Mouse (Mus musculus): ENCODE results near the gene Frmd5. TPM values are rescaled to one million over a fixed set of nuclear protein-coding genes. Genes with fewer than 3 reads are reported as not detected.

Gene Frmd5
- polyA plus RNA-seq, 1 experiment from 2014 or later: 27.9 TPM

GRCm38 (mm10) chr2:121788415-121788814, 18.5 kb downstream of the Frmd5 start:
- Histone ChIP-seq H3K4me2 (ENCODE audit: low read length) (no peak overlapping the region), H3K9ac (ENCODE audit: low read depth, low read length) (no peak overlapping the region), H3K27ac (ENCODE audit: low read length) (no peak overlapping the region), H3K36me3 (ENCODE audit: control insufficient read depth, insufficient read depth, low read length) (no peaks in the 10 kb centered on the region), H3K4me3 (ENCODE audit: low read depth, low read length) (no peak overlapping the region), H3K27me3 (ENCODE audit: control insufficient read depth, insufficient read depth, low read depth, low read length) (no peaks in the 10 kb centered on the region), H3K4me1 (ENCODE audit: control insufficient read depth, insufficient read depth, low read length) (0 out of 2 replicates have a peak, but pooled peaks cover 2% of the 10 kb centered on the region), H3K9me3 (replicated peaks; ENCODE audit: control insufficient read depth, low read length, poor library complexity, severe bottlenecking) (no peaks in the 10 kb centered on the region)
- WGBS: 85% methylated on average over 2 of the region's 2 CpGs
- no peak for ATAC-seq

- ATAC-seq: no peak
- H3K27ac ChIP-seq (ENCODE audit: low read length): no peak overlapping the region
- no peak overlapping the region for H3K4me3 ChIP-seq (ENCODE audit: low read depth, low read length)
- H3K4me2 ChIP-seq (ENCODE audit: low read length): no peak overlapping the region
- H3K36me3 ChIP-seq (ENCODE audit: control insufficient read depth, insufficient read depth, low read length): no peaks in the 10 kb centered on the region
- H3K4me1 ChIP-seq (ENCODE audit: control insufficient read depth, insufficient read depth, low read length): 0 out of 2 replicates have a peak, but pooled peaks cover 2% of the 10 kb centered on the region
- 75% methylated on average over 12 of the region's 13 CpGs for WGBS
- H3K9ac ChIP-seq (ENCODE audit: low read depth, low read length): no peak overlapping the region
- no peaks in the 10 kb centered on the region for H3K9me3 ChIP-seq (replicated peaks; ENCODE audit: control insufficient read depth, low read length, poor library complexity, severe bottlenecking)
- no peaks in the 10 kb centered on the region for H3K27me3 ChIP-seq (ENCODE audit: control insufficient read depth, insufficient read depth, low read depth, low read length)
These were observed 19.1 kb downstream of the Frmd5 start for GRCm38 (mm10) chr2:121787767-121788166.

GRCm38 (mm10) chr2:121787271-121787670, 19.6 kb downstream of the Frmd5 start:
- no peak overlapping the region for H3K9ac ChIP-seq (ENCODE audit: low read depth, low read length)
- no peaks in the 10 kb centered on the region for H3K9me3 ChIP-seq (replicated peaks; ENCODE audit: control insufficient read depth, low read length, poor library complexity, severe bottlenecking)
- H3K4me1 ChIP-seq (ENCODE audit: control insufficient read depth, insufficient read depth, low read length): 0 out of 2 replicates have a peak, but pooled peaks cover 2% of the 10 kb centered on the region
- 54% methylated on average over 7 of the region's 7 CpGs for WGBS
- H3K27me3 ChIP-seq (ENCODE audit: control insufficient read depth, insufficient read depth, low read depth, low read length): no peaks in the 10 kb centered on the region
- H3K4me2 ChIP-seq (ENCODE audit: low read length): no peak overlapping the region
- no peak for ATAC-seq
- H3K4me3 ChIP-seq (ENCODE audit: low read depth, low read length): no peak overlapping the region
- no peaks in the 10 kb centered on the region for H3K36me3 ChIP-seq (ENCODE audit: control insufficient read depth, insufficient read depth, low read length)
- no peak overlapping the region for H3K27ac ChIP-seq (ENCODE audit: low read length)

GRCm38 (mm10) chr2:121776219-121776618, 30.7 kb downstream of the Frmd5 start:
- Histone ChIP-seq H3K9ac (ENCODE audit: low read depth, low read length) (no peak overlapping the region), H3K9me3 (replicated peaks; ENCODE audit: control insufficient read depth, low read length, poor library complexity, severe bottlenecking) (no peaks in the 10 kb centered on the region), H3K4me3 (ENCODE audit: low read depth, low read length) (no peak overlapping the region), H3K4me2 (ENCODE audit: low read length) (no peak overlapping the region), H3K36me3 (ENCODE audit: control insufficient read depth, insufficient read depth, low read length) (no peaks in the 10 kb centered on the region), H3K27ac (ENCODE audit: low read length) (0 out of 2 replicates have a peak overlapping the region, but pooled peaks have one; percentile 24), H3K4me1 (ENCODE audit: control insufficient read depth, insufficient read depth, low read length) (peaks cover 2% of the 10 kb centered on the region; the same call in 1 of the 2 replicates), H3K27me3 (ENCODE audit: control insufficient read depth, insufficient read depth, low read depth, low read length) (no peaks in the 10 kb centered on the region)
- WGBS: 64% methylated on average over 7 of the region's 7 CpGs
- no peak for ATAC-seq

- no peak for ATAC-seq
- peaks cover 3% of the 10 kb centered on the region; the same call in 1 of the 2 replicates for H3K9me3 ChIP-seq (replicated peaks; ENCODE audit: control insufficient read depth, low read length, poor library complexity, severe bottlenecking)
- H3K27me3 ChIP-seq (ENCODE audit: control insufficient read depth, insufficient read depth, low read depth, low read length): no peaks in the 10 kb centered on the region
- no peak overlapping the region for H3K4me3 ChIP-seq (ENCODE audit: low read depth, low read length)
- peaks cover 2% of the 10 kb centered on the region; the same call in 1 of the 2 replicates for H3K36me3 ChIP-seq (ENCODE audit: control insufficient read depth, insufficient read depth, low read length)
- WGBS: 47% methylated on average over 5 of the region's 5 CpGs
- peaks cover 2% of the 10 kb centered on the region; the same call in 1 of the 2 replicates for H3K4me1 ChIP-seq (ENCODE audit: control insufficient read depth, insufficient read depth, low read length)
- no peak overlapping the region for H3K9ac ChIP-seq (ENCODE audit: low read depth, low read length)
- H3K4me2 ChIP-seq (ENCODE audit: low read length): no peak overlapping the region
- H3K27ac ChIP-seq (ENCODE audit: low read length): no peak overlapping the region
These were observed 42.0 kb downstream of the Frmd5 start for GRCm38 (mm10) chr2:121764851-121765250.

- no peaks in the 10 kb centered on the region for H3K27me3 ChIP-seq (ENCODE audit: control insufficient read depth, insufficient read depth, low read depth, low read length)
- H3K27ac ChIP-seq (ENCODE audit: low read length): no peak overlapping the region
- H3K9me3 ChIP-seq (replicated peaks; ENCODE audit: control insufficient read depth, low read length, poor library complexity, severe bottlenecking): no peaks in the 10 kb centered on the region
- H3K4me1 ChIP-seq (ENCODE audit: control insufficient read depth, insufficient read depth, low read length): no peaks in the 10 kb centered on the region
- no peak overlapping the region for H3K9ac ChIP-seq (ENCODE audit: low read depth, low read length)
- H3K4me3 ChIP-seq (ENCODE audit: low read depth, low read length): no peak overlapping the region
- no peaks in the 10 kb centered on the region for H3K36me3 ChIP-seq (ENCODE audit: control insufficient read depth, insufficient read depth, low read length)
- H3K4me2 ChIP-seq (ENCODE audit: low read length): no peak overlapping the region
- no peak for ATAC-seq
- WGBS: 95% methylated on average over 5 of the region's 5 CpGs
These were observed 45.0 kb downstream of the Frmd5 start for GRCm38 (mm10) chr2:121761861-121762260.

- H3K4me1 ChIP-seq (ENCODE audit: control insufficient read depth, insufficient read depth, low read length): no peaks in the 10 kb centered on the region
- H3K9me3 ChIP-seq (replicated peaks; ENCODE audit: control insufficient read depth, low read length, poor library complexity, severe bottlenecking): no peaks in the 10 kb centered on the region
- no peak overlapping the region for H3K27ac ChIP-seq (ENCODE audit: low read length)
- no peak overlapping the region for H3K4me3 ChIP-seq (ENCODE audit: low read depth, low read length)
- H3K4me2 ChIP-seq (ENCODE audit: low read length): no peak overlapping the region
- no peak overlapping the region for H3K9ac ChIP-seq (ENCODE audit: low read depth, low read length)
- 92% methylated on average over 11 of the region's 11 CpGs for WGBS
- no peaks in the 10 kb centered on the region for H3K36me3 ChIP-seq (ENCODE audit: control insufficient read depth, insufficient read depth, low read length)
- H3K27me3 ChIP-seq (ENCODE audit: control insufficient read depth, insufficient read depth, low read depth, low read length): no peaks in the 10 kb centered on the region
- ATAC-seq: no peak
These were observed 45.5 kb downstream of the Frmd5 start for GRCm38 (mm10) chr2:121761281-121761795.

GRCm38 (mm10) chr2:121760646-121761045, 46.2 kb downstream of the Frmd5 start:
- no peak overlapping the region for H3K4me2 ChIP-seq (ENCODE audit: low read length)
- no peak for ATAC-seq
- H3K27ac ChIP-seq (ENCODE audit: low read length): no peak overlapping the region
- H3K4me1 ChIP-seq (ENCODE audit: control insufficient read depth, insufficient read depth, low read length): no peaks in the 10 kb centered on the region
- H3K27me3 ChIP-seq (ENCODE audit: control insufficient read depth, insufficient read depth, low read depth, low read length): no peaks in the 10 kb centered on the region
- H3K9me3 ChIP-seq (replicated peaks; ENCODE audit: control insufficient read depth, low read length, poor library complexity, severe bottlenecking): no peaks in the 10 kb centered on the region
- H3K9ac ChIP-seq (ENCODE audit: low read depth, low read length): no peak overlapping the region
- H3K4me3 ChIP-seq (ENCODE audit: low read depth, low read length): no peak overlapping the region
- H3K36me3 ChIP-seq (ENCODE audit: control insufficient read depth, insufficient read depth, low read length): no peaks in the 10 kb centered on the region
- 90% methylated on average over 9 of the region's 9 CpGs for WGBS

- H3K4me2 ChIP-seq (ENCODE audit: low read length): no peak overlapping the region
- no peak for ATAC-seq
These were observed 48.6 kb downstream of the Frmd5 start for GRCm38 (mm10) chr2:121758258-121758657.

More at GRCm38 (mm10) chr2:121758258-121758657, 48.6 kb downstream of the Frmd5 start:
- Histone ChIP-seq H3K4me3 (ENCODE audit: low read depth, low read length) (no peak overlapping the region), H3K9ac (ENCODE audit: low read depth, low read length) (no peak overlapping the region), H3K4me1 (ENCODE audit: control insufficient read depth, insufficient read depth, low read length) (no peaks in the 10 kb centered on the region), H3K27me3 (ENCODE audit: control insufficient read depth, insufficient read depth, low read depth, low read length) (no peaks in the 10 kb centered on the region), H3K36me3 (ENCODE audit: control insufficient read depth, insufficient read depth, low read length) (no peaks in the 10 kb centered on the region), H3K9me3 (replicated peaks; ENCODE audit: control insufficient read depth, low read length, poor library complexity, severe bottlenecking) (no peaks in the 10 kb centered on the region), H3K27ac (ENCODE audit: low read length) (no peak overlapping the region)
- 90% methylated on average over 8 of the region's 8 CpGs for WGBS

All from midbrain, embryonic 16.5 days (tissue).